Mouse (Mus musculus) testis, adult 2 months (tissue): ENCODE measurements at regions not wholly inside any gene's neighbourhood (a gene's known extent, or its start where the extent isn't known, plus 50 kb on each side); places are given as distances from the start of the nearest gene placed in this dataset.

Source experiments
- CTCF ChIP-seq: fragments of 200-500 bp; IDR thresholded peaks from 2 replicates; pipeline ENCODE4 v1.5.1; 2012; ENCODE audit warnings: low read depth, mild to moderate bottlenecking, inconsistent platforms, low read length, moderate library complexity; ENCODE audit not compliant: control insufficient read depth, insufficient read depth, insufficient replicate concordance
- POLR2A ChIP-seq: fragments of 200-500 bp; IDR thresholded peaks from 2 replicates; pipeline ENCODE4 v1.6.1; 2012; ENCODE audit warnings: low read depth, mild to moderate bottlenecking, inconsistent platforms, low read length, moderate library complexity; ENCODE audit not compliant: control insufficient read depth

- TF ChIP-seq CTCF (no peak), POLR2A (no peak)
Measured at GRCm38 (mm10) chr15:93775199-93775745, 179.6 kb upstream of the Prickle1 start.
